ENCODE assay signal across 20 mouse cellular contexts in genomic region chr7:19469404-19469803, GRCm38 (mm10). TPM values are rescaled to one million over a fixed set of nuclear protein-coding genes. Genes with fewer than 3 reads are reported as not detected.
DNase-seq lines count a peak whose midpoint lies in the region; ATAC-seq lines count a peak whose summit lies in the region.
"Had no signal": no experiment of that assay in that cellular context is flagged by ENCODE, and none has a peak within 500 bp of the region (broad histone marks: within the 10 kb centered on the region; RNA-seq: fewer than 3 reads in every experiment).

No protein-coding gene starts in this region.

- H3K4me2 ChIP-seq in heart, embryonic 13.5 days: 0 out of 2 replicates have a peak overlapping the region, but pooled peaks have one; percentile 20
- no peak overlapping the region for H3K4me2 ChIP-seq in lung, embryonic 16.5 days (ENCODE audit: low read depth, low read length)
- H3K4me2 ChIP-seq in stomach, embryonic 14.5 days (replicated peaks; ENCODE audit: low read depth, low read length): 0 out of 2 replicates have a peak overlapping the region, but pooled peaks have one; percentile 5
- H3K4me2 ChIP-seq: forebrain, embryonic 12.5 days; heart, embryonic 12.5 days; liver, embryonic 11.5 days had no signal

- peaks cover 31% of the 10 kb centered on the region for H3K4me1 ChIP-seq in heart, embryonic 13.5 days
- peaks cover 23% of the 10 kb centered on the region for H3K4me1 ChIP-seq in lung, embryonic 16.5 days (replicated peaks; ENCODE audit: control insufficient read depth, insufficient read depth, low read length)
- H3K4me1 ChIP-seq in embryonic facial prominence, embryonic 10.5 days: peaks cover 35% of the 10 kb centered on the region
- peaks cover 2% of the 10 kb centered on the region; the same call in 1 of the 2 replicates for H3K4me1 ChIP-seq in stomach, embryonic 14.5 days (ENCODE audit: control insufficient read depth, insufficient read depth, low read length)

- DNase-seq in heart, adult 8-10 months (ENCODE audit: low spot score): no peak
- no peak for DNase-seq in lung, postnatal 10 days
- DNase-seq in embryonic facial prominence, embryonic 10.5 days (ENCODE audit: low spot score): no peak
- no peak for DNase-seq in natural killer cell, adult 2 months (ENCODE audit: low spot score in 2 of 2)
- DNase-seq: adrenal gland, postnatal 36 days; B cell, adult 2 months; cerebellum, adult 8-10 months; gastrocnemius, postnatal 14 days; kidney, postnatal 25 days; lung, adult 2 months; right cerebral cortex, postnatal 4 days; thymus, postnatal 36 days had no signal

- no peak overlapping the region for H3K9ac ChIP-seq in heart, embryonic 13.5 days
- peak overlapping the region; percentile 1; the same call in 1 of the 2 replicates for H3K9ac ChIP-seq in lung, embryonic 16.5 days (ENCODE audit: low read length)
- no peak overlapping the region for H3K9ac ChIP-seq in stomach, embryonic 14.5 days (replicated peaks; ENCODE audit: low read depth, low read length)
- H3K9ac ChIP-seq: forebrain, embryonic 12.5 days; heart, embryonic 12.5 days had no signal

- ATAC-seq in heart, embryonic 13.5 days (ENCODE audit: extremely low read depth, insufficient number of reproducible peaks, low FRiP score, low TSS enrichment): no peak
- ATAC-seq in lung, embryonic 16.5 days (ENCODE audit: low read depth): no peak
- no peak for ATAC-seq in stomach, embryonic 14.5 days (ENCODE audit: insufficient number of reproducible peaks, insufficient read depth, low FRiP score, low read depth)

- peaks cover 94% of the 10 kb centered on the region for H3K27me3 ChIP-seq in heart, embryonic 13.5 days (replicated peaks)
- H3K27me3 ChIP-seq in lung, embryonic 16.5 days (ENCODE audit: control insufficient read depth, insufficient read depth, low read depth, low read length): peaks cover 50% of the 10 kb centered on the region
- H3K27me3 ChIP-seq in embryonic facial prominence, embryonic 10.5 days (replicated peaks; ENCODE audit: low read depth, poor library complexity, severe bottlenecking): peaks cover 99% of the 10 kb centered on the region
- H3K27me3 ChIP-seq in stomach, embryonic 14.5 days (ENCODE audit: control insufficient read depth, insufficient read depth, low read length): peaks cover 14% of the 10 kb centered on the region

- no peaks in the 10 kb centered on the region for H3K9me3 ChIP-seq in heart, embryonic 13.5 days
- no peaks in the 10 kb centered on the region for H3K9me3 ChIP-seq in lung, embryonic 16.5 days (ENCODE audit: control insufficient read depth, low read length)
- no peaks in the 10 kb centered on the region for H3K9me3 ChIP-seq in embryonic facial prominence, embryonic 10.5 days
- H3K9me3 ChIP-seq in stomach, embryonic 14.5 days (ENCODE audit: control insufficient read depth, low read depth, low read length): no peaks in the 10 kb centered on the region
- H3K9me3 ChIP-seq: forebrain, embryonic 12.5 days; heart, embryonic 12.5 days had no signal

- H3K4me3 ChIP-seq in heart, embryonic 13.5 days: peak overlapping the region; percentile 12; the same call in 1 of the 2 replicates
- no peak overlapping the region for H3K4me3 ChIP-seq in lung, embryonic 16.5 days (ENCODE audit: low read length)
- peak overlapping the region; percentile 4 for H3K4me3 ChIP-seq in embryonic facial prominence, embryonic 10.5 days
- H3K4me3 ChIP-seq in stomach, embryonic 14.5 days (ENCODE audit: low read depth, low read length): no peak overlapping the region
- H3K4me3 ChIP-seq: forebrain, embryonic 12.5 days; heart, embryonic 12.5 days had no signal

- 30% methylated on average over 23 of the region's 23 CpGs for WGBS in heart, embryonic 13.5 days
- 22% methylated on average over 23 of the region's 23 CpGs for WGBS in lung, embryonic 16.5 days
- 17% methylated on average over 23 of the region's 23 CpGs for WGBS in embryonic facial prominence, embryonic 10.5 days
- WGBS in stomach, embryonic 14.5 days: 18% methylated on average over 23 of the region's 23 CpGs

- H3K27ac ChIP-seq in heart, embryonic 13.5 days (replicated peaks): no peak overlapping the region
- H3K27ac ChIP-seq in lung, embryonic 16.5 days (ENCODE audit: low read length): no peak overlapping the region
- H3K27ac ChIP-seq in embryonic facial prominence, embryonic 10.5 days (replicated peaks): no peak overlapping the region
- H3K27ac ChIP-seq in stomach, embryonic 14.5 days (ENCODE audit: low read length): no peak overlapping the region
- H3K27ac ChIP-seq: forebrain, embryonic 12.5 days had no signal

- no peaks in the 10 kb centered on the region for H3K36me3 ChIP-seq in heart, embryonic 13.5 days
- no peaks in the 10 kb centered on the region for H3K36me3 ChIP-seq in lung, embryonic 16.5 days (ENCODE audit: control insufficient read depth, insufficient read depth, low read length)
- no peaks in the 10 kb centered on the region for H3K36me3 ChIP-seq in embryonic facial prominence, embryonic 10.5 days (replicated peaks)
- no peaks in the 10 kb centered on the region for H3K36me3 ChIP-seq in stomach, embryonic 14.5 days (ENCODE audit: control insufficient read depth, insufficient read depth, low read length)
- H3K36me3 ChIP-seq: forebrain, embryonic 12.5 days; heart, embryonic 12.5 days had no signal

RNA-seq across cellular contexts. Expression of gene Exoc3l2, which starts 6.3 kb away (rescaled TPM):
- 1.1 and 1.2 TPM in 2 replicates for polyA plus RNA-seq in heart, embryonic 13.5 days (2015; fragmentation: Nextera tagmentation; extraction: Ambion mirVana)
- 1 to 10 TPM in 3 of 4 experiments, under 1 TPM in 1; 0.94 to 1.5 (median 1.1) TPM for total RNA-seq in heart, adult 8-10 months (2022)
- 0.72 and 1.1 TPM in 2 replicates for polyA plus RNA-seq in lung, embryonic 16.5 days (2015; fragmentation: Nextera tagmentation; extraction: Ambion mirVana)
- 1.2 and 1.3 TPM in 2 replicates for polyA plus RNA-seq in embryonic facial prominence, embryonic 10.5 days (2016; fragmentation: Nextera tagmentation; extraction: Ambion mirVana)
- polyA plus RNA-seq in stomach, embryonic 14.5 days (2014; fragmentation: Nextera tagmentation; extraction: Ambion mirVana): 0.55 and 1.2 TPM in 2 replicates

RNA-seq across cellular contexts. Expression of gene Mark4, which starts 10.8 kb away (rescaled TPM):
- polyA plus RNA-seq in heart, embryonic 13.5 days (2015; fragmentation: Nextera tagmentation; extraction: Ambion mirVana): 6.5 and 7.5 TPM in 2 replicates
- total RNA-seq in heart, adult 8-10 months (2022): 10 to 100 TPM; 22.8 to 26.4 (median 24.3) TPM
- polyA plus RNA-seq in lung, embryonic 16.5 days (2015; fragmentation: Nextera tagmentation; extraction: Ambion mirVana): 5.2 TPM in 2 replicates
- polyA plus RNA-seq in embryonic facial prominence, embryonic 10.5 days (2016; fragmentation: Nextera tagmentation; extraction: Ambion mirVana): 7.1 and 8.0 TPM in 2 replicates
- 8.6 and 9.7 TPM in 2 replicates for polyA plus RNA-seq in stomach, embryonic 14.5 days (2014; fragmentation: Nextera tagmentation; extraction: Ambion mirVana)

RNA-seq across cellular contexts. Expression of gene Bloc1s3, which starts 38.8 kb away (rescaled TPM):
- 1.5 TPM in 2 replicates for polyA plus RNA-seq in heart, embryonic 13.5 days (2015; fragmentation: Nextera tagmentation; extraction: Ambion mirVana)
- total RNA-seq in heart, adult 8-10 months (2022): 1 to 10 TPM; 2.2 to 3.1 (median 3.0) TPM
- 1.4 TPM in 2 replicates for polyA plus RNA-seq in lung, embryonic 16.5 days (2015; fragmentation: Nextera tagmentation; extraction: Ambion mirVana)
- polyA plus RNA-seq in embryonic facial prominence, embryonic 10.5 days (2016; fragmentation: Nextera tagmentation; extraction: Ambion mirVana): 1.9 TPM in 2 replicates
- 0.74 and 1.3 TPM in 2 replicates for polyA plus RNA-seq in stomach, embryonic 14.5 days (2014; fragmentation: Nextera tagmentation; extraction: Ambion mirVana)

RNA-seq across cellular contexts. Expression of gene Trappc6a, which starts 38.8 kb away (rescaled TPM):
- polyA plus RNA-seq in heart, embryonic 13.5 days (2015; fragmentation: Nextera tagmentation; extraction: Ambion mirVana): 71.4 and 77.4 TPM in 2 replicates
- total RNA-seq in heart, adult 8-10 months (2022): 10 to 100 TPM; 36.3 to 44.7 (median 37.2) TPM
- 104 and 111 TPM in 2 replicates for polyA plus RNA-seq in lung, embryonic 16.5 days (2015; fragmentation: Nextera tagmentation; extraction: Ambion mirVana)
- polyA plus RNA-seq in embryonic facial prominence, embryonic 10.5 days (2016; fragmentation: Nextera tagmentation; extraction: Ambion mirVana): 72.6 and 73.9 TPM in 2 replicates
- polyA plus RNA-seq in stomach, embryonic 14.5 days (2014; fragmentation: Nextera tagmentation; extraction: Ambion mirVana): 83.4 and 89.0 TPM in 2 replicates

RNA-seq across cellular contexts. Expression of gene Nkpd1, which starts 48.2 kb away (rescaled TPM):
- 0.06 TPM in 1 of 2 replicates, not detected in the other for polyA plus RNA-seq in heart, embryonic 13.5 days (2015; fragmentation: Nextera tagmentation; extraction: Ambion mirVana)
- total RNA-seq in heart, adult 8-10 months (2022): not detected
- polyA plus RNA-seq in lung, embryonic 16.5 days (2015; fragmentation: Nextera tagmentation; extraction: Ambion mirVana): 0.16 TPM in 1 of 2 replicates, not detected in the other
- polyA plus RNA-seq in embryonic facial prominence, embryonic 10.5 days (2016; fragmentation: Nextera tagmentation; extraction: Ambion mirVana): 0.17 and 0.19 TPM in 2 replicates
- not detected in 2 replicates for polyA plus RNA-seq in stomach, embryonic 14.5 days (2014; fragmentation: Nextera tagmentation; extraction: Ambion mirVana)
- total RNA-seq: gastrocnemius, postnatal 14 days; hematopoietic stem cell, adult 5-6 weeks; monocyte, adult 5-6 weeks had no signal
- polyA plus RNA-seq: forebrain, embryonic 12.5 days; liver, embryonic 11.5 days had no signal

Comparison
In these comparisons a context has a peak if more than half of its experiments do, and no peak if none do; other contexts are left out.
1. H3K4me3 ChIP-seq: peak in heart, embryonic 13.5 days (single experiment) and embryonic facial prominence, embryonic 10.5 days (single experiment); none in lung, embryonic 16.5 days (single experiment) and stomach, embryonic 14.5 days (single experiment).